Mouse (Mus musculus) thymus, postnatal 25 days (tissue): ENCODE results near the gene Lamc2.
"Not testable (repeated sequence)": the region's sequence is repeated elsewhere in the genome, so short reads cannot be mapped to it uniquely, and the experiment has no call there.

Experiments
- DNase-seq: peaks from one replicate; pipeline ENCODE4 v3.0.0; 2022

The Lamc2 gene

DNA sequence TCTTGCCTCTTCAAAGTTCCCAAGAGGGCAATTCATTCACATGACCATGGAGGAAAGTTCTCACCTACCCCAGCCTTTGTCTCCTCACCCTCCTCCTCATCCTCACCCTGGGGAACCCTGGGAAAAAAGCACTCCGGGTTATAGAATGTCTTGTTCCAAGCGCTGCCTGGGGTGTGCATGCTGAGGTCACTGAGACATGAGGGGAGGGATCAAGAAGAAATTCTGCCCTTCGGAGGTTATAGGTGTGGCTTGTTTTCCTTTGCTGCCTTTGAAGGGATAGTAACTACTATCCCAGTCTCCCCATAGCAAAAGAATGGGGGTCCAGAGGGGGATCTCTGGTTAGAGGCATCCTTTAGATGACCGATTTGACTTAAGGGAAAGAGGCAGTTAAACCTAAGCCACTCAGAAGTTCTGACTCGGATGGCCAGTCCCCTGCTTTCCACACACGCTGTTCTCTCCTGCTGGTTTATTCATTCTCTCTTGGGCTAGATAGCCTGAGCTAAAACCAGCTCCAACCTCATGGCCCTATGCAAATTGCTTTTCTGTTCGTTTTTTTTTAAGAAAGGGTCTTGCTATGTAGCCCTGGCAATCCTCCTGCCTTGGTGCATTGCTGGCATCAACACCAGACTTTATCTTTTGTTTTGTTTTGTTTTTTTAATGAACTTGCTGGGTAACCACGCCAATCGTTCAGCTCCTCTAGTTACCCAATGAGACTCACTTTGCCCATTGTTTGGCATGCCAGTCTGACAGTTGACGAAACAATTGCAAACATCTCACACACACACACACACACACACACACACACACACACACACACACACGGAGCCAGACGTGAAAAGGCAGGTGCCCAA lies 91.8 kb downstream of the Lamc2 start:
- DNase-seq: no peak

GRCm38 (mm10) chr1:153093581-153093980 lies 92.7 kb downstream of the Lamc2 start:
- DNase-seq: no peak

DNA sequence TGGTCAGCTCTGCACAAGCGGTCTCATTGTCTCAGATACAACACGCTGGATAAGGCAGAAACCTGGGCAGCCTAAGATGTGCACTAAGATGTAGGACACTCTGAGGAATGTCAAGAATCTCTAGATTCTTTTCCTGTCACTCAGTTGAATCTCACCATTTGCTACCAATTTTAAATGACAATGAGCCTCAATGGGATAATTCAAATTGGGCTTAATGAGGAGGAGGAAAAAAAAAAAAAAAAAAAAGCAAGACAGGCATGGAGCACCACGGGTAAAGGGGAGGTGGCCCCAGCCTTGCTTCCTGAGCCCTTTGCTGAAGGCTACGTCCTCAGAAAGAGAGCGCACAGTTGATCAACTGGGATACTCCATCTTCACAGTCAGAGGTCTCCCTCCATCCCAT lies 93.1 kb downstream of the Lamc2 start:
- DNase-seq: no peak

- DNase-seq: peak; percentile 45
Observed at GRCm38 (mm10) chr1:153092237-153092975, 93.8 kb downstream of the Lamc2 start.

GRCm38 (mm10) chr1:153091438-153092236 lies 94.6 kb downstream of the Lamc2 start:
- no peak for DNase-seq

DNA sequence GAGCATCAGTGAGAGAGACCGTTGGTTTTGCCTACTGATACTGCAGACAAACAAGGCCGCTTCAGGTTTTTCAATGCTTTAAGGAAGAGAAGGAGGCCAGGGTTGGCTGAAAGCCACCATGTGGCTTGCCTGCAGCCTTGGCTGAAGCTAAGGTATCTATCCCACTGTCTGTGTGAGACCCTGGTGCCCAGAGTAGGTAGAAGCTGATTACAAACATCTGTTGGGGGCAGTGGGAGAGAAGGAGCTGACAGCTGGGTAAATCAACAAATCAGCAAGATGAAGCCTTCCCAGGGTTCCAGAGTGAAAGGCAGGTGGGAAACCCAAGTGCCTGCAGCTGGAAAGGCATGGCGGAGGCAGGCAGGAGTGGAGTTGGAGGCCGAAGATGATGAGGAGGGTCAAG lies 95.4 kb downstream of the Lamc2 start:
- no peak for DNase-seq

GRCm38 (mm10) chr1:153090081-153090480 lies 96.2 kb downstream of the Lamc2 start:
- DNase-seq: peak; percentile 24

- DNase-seq: no peak
Observed at GRCm38 (mm10) chr1:153087771-153088170, 98.5 kb downstream of the Lamc2 start.

DNA sequence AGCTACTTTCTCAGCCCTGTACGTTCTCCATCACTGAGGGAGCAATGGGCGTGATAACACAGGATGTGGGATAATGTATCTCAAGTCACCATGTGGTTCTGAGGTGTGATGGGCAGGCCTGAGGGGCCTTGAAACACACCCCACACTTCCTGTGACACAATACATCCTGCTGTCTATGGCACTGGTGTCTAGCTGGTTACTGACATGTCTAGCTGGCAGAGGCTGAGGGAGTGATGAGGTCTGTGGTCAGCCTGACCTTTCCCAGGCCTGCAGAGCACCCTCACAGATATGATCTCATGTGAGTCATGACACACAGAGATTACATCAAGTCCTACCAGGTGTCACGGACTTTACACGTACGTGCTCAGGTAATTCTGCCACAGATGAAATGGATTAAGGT lies 101.0 kb downstream of the Lamc2 start:
- peak; percentile 8 for DNase-seq

DNA sequence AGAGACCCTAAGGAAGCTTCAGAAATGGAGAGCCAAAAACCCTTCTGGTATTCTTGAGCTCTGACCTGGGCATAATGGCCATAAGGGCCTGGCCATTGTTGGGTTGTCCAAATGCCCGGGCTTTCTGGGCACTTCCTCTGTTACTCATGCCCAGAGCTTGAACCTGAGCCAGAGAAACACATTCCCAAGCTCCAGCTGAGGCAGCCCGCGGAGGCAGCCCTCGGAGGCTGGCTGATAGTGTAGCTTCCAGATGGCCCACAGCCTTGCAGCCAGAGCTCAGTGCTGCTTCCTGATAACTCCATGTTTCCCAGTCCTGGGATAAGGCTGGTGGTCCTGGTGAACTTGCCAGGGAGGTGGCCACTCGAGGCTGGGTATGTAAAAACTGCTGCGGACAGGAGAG lies 102.1 kb downstream of the Lamc2 start:
- no peak for DNase-seq

- not testable (repeated sequence) for DNase-seq
Observed at GRCm38 (mm10) chr1:153083233-153083632, 103.0 kb downstream of the Lamc2 start.

DNA sequence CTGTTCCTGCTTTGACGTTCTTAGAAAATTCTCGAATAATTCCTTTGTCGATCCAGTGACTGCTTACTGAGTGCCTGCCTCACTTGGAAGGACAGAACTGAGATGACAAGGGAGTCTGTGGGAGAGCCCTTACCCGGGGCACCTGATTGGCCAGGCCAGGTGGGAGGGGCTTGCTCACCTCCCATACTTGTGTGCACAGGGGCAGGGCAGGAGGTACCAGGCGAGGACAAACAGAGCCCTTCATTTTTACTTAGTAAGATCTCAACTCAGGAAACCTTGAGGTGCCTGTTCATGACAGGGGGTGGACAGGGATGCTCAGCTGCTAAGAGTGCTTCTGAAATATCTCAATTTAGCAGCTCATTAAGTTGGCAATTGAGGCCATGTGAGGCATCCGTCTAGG lies 110.3 kb downstream of the Lamc2 start:
- DNase-seq: no peak

GRCm38 (mm10) chr1:153075087-153075736 lies 111.0 kb downstream of the Lamc2 start:
- no peak for DNase-seq

GRCm38 (mm10) chr1:153073441-153073840 lies 112.8 kb downstream of the Lamc2 start:
- no peak for DNase-seq
